Mouse (Mus musculus) lung, postnatal 25 days (tissue): ENCODE results near the gene Ttc9.

Experiments
- DNase-seq: peaks from one replicate; pipeline ENCODE4 v3.0.0; 2022; ENCODE audit warnings: low spot score

The Ttc9 gene

DNA sequence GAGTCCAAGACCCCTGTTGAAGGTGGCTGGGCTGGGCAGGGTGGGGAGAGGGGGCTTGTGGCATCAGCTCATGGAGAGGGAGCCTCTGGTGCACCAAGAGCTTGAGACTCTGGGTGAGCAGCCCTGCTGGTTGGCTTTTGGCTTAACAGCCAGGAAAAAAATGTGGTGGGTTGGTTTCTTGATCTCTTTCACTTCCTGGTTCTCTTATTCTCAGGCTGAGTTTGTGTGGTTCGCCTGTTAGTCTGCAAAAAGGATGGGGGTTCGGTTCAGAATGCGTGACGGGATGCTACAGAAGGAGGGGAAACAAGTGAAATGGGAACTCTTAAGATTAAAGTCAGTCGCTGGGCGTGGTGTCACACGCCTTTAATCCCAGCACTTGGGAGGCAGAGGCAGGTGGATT is 27.0 kb downstream of the Ttc9 start:
- no peak for DNase-seq

- no peak for DNase-seq
These were observed 31.0 kb downstream of the Ttc9 start for GRCm38 (mm10) chr12:81662076-81662475.

DNA sequence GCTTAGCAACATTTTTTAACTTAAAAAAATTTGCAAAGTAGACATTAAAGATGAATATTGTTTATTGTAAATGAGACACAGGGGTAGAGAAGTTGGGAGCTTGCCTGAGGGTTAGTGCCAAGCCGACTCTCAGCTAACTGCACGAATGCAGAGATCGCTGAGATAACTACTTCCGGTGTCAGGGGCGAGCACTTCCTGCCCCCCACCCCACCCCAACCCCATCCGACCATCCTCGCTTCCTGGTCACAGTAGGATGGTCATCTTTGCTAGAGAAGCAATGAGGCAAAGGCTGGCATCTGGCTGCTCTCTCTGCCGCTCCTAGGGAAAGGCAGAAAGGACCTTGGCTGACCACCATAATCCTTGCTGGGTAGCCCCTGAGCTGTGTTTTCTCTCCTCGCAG is 32.1 kb downstream of the Ttc9 start:
- no peak for DNase-seq

DNA sequence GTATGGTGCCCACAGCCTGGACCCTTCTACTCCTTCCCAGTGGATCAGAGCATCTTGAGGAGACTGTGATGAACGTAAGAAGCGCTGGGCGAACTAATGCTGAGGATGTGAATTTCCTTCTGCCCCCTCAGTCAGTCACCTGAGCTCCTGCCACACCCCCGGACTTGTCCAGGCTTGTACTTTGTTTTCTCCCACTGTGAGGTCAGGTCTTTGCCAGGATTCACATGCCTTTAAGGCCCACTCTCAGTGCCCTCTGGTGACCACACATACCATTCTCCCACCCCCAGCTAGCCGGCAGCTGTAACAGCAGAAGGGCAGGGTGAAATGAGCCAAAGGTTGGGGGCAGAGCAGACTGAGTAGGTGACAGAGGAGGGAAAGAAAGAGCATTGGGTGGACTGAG is 32.9 kb downstream of the Ttc9 start:
- no peak for DNase-seq

GRCm38 (mm10) chr12:81668406-81668805 is 37.4 kb downstream of the Ttc9 start:
- DNase-seq = no peak

GRCm38 (mm10) chr12:81675557-81675956 is 44.5 kb downstream of the Ttc9 start:
- no peak for DNase-seq

DNA sequence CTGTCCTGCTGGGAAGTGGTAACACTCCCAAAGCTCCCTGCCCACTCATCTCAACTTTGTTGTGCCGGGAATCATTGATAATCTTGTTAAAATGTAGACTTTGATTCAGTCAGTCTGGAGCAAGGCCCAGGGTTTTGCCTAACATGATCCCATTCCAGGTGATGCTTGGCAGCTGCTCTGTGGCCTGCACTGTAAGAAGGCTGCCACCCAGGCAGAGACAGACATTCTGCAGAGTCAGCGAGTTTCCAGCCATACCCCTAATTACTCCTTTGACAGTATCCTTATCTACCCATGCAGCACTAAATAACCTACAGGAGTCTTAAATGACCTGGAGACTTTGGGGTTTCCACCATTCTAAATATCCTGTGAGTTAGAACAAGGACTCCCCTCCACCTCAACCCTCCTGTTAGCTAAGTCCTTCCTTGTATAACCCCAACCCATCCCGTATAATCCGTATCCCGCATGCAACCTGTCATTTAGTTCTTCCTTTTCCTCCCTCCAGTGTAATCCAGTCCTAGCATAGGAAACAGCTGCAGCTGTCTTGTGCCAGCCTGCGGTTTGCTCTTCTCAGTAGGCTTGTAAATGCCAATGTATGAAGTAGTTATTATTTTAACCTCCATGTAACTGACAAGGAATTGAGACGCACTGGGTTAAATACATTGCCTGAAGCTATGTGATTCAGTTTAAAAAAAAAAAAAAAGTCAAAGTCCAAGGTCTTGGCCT is 48.9 kb downstream of the Ttc9 start:
- DNase-seq = no peak

DNA sequence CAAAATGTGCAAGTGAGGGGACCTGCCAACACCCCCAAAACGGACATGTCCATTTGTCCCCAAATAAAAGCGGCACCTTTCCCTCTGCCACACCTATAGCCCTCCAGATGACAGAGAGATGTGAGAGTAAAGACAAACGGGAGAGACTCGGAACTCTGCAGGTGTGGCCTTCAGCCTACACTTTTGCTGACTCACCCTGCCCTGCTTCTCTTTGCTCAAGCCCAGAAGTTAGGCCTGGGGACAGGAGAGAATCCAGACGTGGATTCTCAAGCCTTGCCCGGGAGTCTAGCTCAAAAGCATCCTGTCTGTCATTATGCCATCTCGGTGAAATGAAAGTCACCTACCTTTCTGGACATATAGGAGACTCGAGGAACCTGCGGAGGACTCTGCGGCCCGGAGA is 52.3 kb downstream of the Ttc9 start:
- DNase-seq = no peak

- DNase-seq = no peak
These were observed 53.0 kb downstream of the Ttc9 start for GRCm38 (mm10) chr12:81684096-81684495.

GRCm38 (mm10) chr12:81685981-81686380 is 54.9 kb downstream of the Ttc9 start:
- DNase-seq = no peak

DNA sequence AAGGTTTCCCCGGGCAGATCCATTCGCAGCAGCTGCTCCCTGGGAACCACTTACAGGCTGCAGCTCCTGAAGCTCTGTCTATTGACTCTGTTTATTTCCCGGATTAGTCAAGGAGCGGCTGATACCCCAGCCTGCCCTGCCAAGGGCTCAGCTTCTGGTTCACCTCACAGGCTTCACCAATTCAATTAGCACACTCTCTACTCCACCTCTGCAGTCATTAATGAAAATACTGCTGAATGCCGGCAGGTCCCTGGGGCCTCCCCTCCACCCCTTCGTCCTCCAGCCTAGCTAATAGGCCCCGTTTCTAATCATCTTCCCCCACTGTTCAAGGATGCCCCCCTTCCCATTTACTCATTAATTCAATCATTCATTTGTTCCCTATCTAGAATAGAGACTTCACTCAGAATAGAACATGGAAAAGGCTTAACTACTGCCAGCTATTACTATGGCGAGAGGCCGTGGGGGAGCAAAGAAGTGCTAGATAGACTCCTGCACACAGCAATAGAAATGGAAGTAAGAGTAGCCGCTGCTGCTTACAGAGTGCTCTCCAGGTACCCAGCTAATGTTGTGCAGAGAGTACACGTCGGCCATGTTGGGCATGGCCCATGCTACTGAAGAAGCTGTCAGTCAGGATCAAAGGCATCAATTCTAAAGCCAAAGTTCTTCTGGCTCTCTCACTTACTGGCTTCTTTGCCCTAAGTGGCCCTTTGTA is 55.5 kb downstream of the Ttc9 start:
- DNase-seq = no peak

GRCm38 (mm10) chr12:81687873-81688272 is 56.8 kb downstream of the Ttc9 start:
- no peak for DNase-seq

- DNase-seq = no peak
These were observed 57.5 kb downstream of the Ttc9 start for GRCm38 (mm10) chr12:81688537-81688936.

DNA sequence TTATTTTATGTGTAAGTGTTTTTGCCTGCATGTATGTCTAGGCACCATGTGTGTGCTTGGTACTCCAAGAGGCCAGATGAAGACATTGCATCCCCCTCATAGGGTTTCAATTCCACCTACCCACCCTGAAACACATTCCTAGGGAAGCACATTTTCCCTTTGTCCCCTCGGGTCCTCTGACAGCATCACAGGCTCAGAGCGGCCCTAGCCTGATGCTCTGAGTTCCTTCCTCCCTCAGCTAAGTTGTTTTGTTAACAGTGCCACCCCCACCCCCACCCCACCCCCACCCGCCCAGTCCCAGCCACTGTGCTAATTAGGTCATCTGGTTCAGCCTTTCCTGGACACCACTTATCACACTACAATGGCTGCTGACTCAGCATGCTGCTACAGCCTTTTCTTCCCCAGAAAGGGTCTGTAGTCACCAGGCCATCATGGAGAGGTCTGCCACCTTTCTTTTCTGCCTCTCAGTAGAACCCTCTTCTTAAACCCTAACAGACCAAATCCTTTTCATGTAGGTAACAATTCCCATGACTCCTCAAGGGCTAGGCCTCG is 58.5 kb downstream of the Ttc9 start:
- DNase-seq = no peak

DNA sequence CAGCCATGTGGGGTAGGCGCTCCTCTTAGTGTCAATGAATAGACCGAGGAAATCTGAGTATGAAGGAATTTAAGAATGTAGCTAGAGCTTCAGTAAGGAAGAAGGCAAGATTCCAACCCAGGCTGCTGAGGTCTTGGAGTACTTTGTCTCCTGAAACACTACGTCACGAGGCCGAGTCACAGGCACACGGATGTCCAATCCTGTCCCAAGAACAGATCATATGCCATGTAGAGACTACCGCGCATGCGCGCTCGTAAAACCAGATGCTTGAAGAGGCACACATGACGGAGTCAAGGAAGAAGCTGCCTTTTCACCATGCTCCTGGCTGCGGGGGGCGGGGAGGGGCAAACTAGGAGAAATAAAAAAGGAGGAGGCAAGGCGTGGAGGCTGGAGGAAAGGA is 59.1 kb downstream of the Ttc9 start:
- DNase-seq = no peak

DNA sequence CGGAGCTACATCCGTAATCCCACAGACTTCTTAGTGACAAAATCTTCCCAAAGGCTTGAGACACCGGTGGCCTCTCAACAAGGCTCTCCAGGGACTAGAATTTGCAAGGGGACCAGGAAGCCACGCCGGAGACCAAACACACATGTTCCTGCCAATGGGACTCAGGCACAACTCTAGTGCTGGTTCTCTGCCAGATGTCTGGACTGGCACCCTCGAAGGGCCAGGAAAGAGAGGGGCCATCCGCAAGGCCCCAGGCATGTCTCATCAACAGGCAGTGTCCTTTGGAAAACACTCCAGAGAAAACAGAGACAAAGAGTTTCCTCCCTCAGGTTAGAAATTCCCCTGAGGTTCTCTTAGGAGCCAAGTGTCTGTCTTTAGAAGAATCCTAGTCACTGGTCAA is 59.7 kb downstream of the Ttc9 start:
- DNase-seq = no peak

DNA sequence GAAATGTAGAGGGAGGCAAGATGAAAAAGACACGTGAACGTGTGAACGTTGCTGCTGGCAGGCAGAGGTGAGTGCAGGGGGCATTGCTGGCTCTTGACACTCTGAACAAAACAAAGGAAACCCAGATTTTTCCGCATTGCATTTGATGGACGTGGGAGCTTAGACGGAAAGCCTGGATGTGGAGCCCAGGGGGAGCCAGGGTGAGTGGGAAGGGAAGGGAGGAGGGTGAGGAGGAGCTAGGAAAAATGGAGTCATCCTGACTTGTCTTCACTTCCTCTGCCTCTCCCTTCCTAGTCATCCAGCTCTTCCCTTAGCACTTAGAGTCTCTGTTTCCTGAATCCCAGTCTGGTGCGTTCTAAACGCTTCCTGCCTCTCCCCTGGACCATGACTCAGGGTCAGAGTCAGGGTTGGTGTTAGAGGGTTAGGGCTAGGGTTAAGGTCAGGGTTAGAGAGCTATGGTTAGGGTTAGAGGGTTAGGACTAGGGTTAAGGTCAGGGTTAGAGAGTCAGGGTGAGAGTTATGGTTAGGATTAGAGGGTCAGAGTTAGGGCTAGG is 60.2 kb downstream of the Ttc9 start:
- no peak for DNase-seq

DNA sequence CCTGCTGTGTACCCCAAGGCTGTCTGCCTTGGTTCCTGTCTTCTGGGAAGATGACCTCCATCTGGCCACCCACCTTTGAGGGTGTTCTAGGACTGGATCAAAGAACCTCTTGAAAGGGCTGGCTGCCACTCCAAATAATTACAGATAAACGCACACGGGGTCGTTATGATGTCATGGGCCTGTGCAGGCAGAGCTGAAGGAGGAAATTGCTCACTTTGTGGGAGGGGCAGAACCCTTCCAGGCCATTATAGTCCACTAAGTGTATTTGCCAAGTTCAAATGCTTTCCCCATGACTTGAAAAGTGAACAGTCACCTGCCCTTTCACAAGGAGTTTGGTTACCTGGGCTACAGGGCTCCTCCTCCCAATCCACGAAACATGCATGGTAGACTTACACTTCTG is 67.0 kb downstream of the Ttc9 start:
- peak; percentile 86 for DNase-seq

- no peak for DNase-seq
These were observed 71.9 kb downstream of the Ttc9 start for GRCm38 (mm10) chr12:81702903-81703302.

DNA sequence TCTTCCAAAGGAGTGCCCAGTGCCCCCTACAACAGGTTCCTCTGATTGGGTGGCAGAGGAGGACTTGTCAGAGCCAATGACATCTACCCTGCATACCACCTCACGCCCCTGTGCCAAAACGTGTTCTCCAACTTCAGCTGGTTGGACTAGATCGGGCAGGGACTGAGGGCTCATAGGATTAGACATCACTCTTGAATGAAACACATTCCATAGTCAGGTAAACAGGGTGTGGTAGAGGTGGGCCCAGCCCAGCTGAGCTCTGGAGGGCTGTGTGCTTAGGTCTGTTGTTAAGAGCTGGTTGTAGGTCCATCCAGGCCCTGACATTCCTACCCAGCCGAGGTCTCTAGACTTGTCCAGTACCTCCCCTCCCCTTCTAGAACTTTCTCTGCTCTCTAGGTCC is 81.6 kb downstream of the Ttc9 start:
- no peak for DNase-seq
